Mouse (Mus musculus): ENCODE results near the gene Gm19426.
A peak's percentile ranks its signal among the peaks of the same experiment; 100 is the strongest.

Gm19426 gene

DNA sequence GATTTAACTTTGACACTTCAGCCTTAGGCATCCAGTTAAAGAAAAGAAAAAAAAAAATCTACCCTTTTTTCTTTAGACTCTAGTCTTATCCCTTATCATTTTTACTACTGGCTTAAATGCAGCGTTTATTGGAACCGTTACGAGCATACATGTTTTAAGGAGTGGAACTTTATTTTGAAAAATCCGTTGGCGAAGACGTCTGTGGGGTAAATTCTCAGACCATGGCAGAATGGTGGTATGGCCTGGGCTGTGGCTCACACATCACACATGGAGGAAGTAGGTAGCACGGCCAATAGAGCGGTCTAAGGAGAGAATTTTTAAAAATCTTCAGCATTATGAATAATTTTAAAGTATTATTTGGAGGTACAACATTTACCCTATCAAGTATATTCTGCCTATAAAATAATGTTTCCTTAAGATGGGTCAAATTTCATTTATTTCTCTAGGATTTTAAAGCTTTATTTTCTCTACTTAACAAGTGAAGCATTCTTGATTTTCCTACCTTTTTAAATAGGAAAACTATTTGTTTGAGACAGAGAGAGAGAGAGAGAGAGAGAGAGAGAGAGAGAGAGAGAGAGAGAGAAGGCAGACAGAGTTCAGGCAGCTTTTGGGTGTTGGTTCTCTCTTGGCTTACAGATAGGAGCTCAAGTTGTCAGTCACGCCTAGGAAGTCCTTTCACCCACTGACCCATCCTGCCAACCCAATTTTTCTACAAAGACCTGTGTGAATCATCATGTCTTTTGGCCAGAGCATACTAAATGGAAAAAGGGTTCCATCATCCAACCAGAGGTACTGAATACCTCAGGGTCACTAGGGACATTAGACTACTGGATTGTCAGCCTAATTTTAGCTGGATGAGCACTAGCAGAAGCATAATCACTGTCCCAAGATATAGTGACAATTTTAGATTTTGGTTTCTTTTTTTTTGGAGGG is 26.8 kb downstream of the Gm19426 start:
- no peak for DNase-seq

DNA sequence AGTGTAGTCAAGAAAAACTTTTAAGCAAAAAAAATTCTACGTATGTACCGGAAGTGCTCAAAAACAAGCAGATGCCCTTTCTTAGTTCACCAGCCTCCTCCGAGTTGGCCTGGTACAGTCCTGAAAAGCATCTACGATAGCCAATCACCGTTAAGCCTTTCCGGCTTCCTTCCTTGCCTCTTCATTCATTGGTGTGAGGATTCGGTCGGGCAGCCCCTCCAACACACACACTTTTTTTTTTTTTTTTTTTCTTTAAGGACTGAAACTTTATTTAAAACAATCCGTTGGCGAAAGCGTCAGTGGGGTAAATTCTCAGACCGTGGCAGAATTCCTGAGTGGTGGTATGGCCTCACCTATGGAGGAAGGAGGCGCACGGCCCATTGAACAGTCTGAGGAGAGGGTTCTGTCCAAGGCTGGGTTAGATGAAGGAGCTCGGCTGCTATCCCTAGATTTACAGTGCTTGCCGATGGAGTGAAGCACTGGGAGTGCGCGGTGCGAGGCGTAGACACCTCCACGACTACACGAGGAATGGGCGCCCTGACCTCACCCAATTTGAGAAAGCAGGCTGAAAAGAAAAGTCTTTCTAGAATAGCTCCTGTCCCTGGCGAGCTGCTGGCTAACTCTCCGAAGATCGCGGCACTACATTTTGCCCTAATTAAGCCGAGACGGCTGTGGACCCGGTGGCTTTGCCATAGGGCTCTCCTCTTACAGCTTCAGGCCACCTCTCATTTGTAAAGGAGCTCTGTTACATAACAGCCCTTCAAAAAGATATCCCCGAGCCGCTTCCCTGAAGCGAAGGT is 27.7 kb downstream of the Gm19426 start:
- DNase-seq: peak; percentile 68

DNA sequence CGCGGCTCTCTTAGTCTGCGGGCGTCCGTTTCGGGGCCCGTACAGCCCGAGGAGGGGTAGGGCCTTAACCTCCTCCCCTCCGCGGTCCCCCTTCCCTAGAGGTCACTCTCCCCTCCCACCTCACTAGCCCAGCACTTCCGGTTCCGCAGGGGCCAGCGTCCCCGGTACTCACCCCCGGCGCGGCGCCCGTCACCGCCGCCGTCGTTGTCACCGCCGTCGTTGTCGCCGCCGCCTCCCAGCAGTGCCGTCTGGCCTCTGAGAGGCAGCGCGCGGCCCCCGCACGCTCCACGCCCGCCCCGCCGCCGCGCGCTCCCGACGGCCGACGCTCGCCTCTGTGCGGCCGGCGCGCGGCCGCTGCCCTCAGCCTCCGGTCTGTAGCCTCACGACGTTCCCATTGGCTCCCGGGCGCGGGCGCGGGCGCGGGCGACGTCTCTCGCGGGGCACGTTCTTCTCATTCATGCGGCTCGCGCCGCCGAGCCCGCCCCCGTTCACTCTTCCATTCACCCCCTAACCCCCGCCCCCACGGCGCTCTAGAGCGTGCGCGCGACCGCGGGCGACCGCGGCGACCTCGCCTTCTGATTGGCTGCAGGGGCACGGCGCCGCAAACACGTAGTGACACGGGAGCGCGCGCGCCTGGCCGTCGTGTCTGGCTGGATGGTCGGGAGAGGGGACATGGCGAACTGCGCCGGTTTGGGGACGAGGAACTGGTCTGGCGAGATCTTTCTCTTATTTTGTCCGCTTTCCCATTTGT is 28.5 kb downstream of the Gm19426 start, which contains the start of gene Zdhhc5:
Gene Zdhhc5, minus strand, starts transcription at position 370 of the 751 bp plus-strand sequence.
- peak; percentile 99 for DNase-seq

DNA sequence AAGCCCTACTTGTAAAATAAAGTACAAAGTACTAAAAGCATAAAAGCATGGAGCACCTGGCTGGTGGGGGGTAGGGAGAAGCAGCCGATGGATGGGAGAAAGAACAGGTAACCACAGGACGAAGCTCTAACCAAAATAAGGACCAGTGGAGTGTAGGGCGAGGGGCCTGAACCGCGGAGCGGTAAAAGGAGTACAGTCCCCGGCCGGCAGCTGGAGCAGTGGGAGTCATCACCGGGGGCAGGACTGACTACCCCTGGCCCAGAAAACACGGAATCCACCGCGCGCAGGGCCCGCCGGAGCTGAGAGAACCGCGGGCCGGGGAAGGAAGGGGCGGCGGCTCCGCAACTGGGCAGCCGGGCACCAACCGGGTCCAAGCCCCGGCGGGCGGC is 29.0 kb downstream of the Gm19426 start:
- DNase-seq: no peak

DNA sequence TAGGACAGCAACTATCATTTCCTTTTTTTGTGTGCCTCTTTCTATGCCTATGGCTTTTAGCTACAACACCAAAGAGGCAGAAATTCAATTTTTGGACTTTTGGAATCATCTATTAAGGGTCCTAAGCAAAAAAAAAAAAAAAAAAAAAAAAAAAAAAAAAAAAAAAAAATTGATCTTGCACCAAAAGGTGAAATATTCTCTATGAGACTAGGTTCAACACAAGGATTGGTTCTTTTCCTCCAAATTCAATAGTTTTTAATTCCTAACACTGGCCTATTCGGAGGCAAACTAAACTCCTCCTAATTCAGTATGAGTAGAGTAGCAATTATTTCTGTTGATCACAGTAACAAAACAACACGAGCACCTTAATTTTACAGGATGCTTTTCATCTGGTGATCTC is 31.6 kb downstream of the Gm19426 start:
- no peak for DNase-seq

DNA sequence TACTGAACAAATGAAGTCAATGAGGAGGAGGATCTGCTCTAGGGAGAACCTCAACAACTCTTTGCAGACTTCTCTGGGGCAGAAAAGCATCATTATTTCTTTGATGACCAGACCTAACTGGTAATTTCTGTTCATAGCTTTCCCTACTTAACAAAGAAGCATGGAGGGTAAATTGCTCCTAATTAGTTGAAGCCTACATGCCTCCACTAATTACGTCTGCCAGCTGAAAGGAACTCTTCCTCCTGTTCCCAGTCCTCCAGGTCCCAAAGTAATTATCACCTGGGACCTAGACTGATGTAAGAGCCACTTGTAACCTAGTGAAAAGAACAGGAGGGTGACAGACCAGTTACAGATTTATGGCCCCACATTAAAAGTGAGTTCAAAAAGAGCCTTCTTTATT is 35.9 kb downstream of the Gm19426 start:
- no peak for DNase-seq

DNA sequence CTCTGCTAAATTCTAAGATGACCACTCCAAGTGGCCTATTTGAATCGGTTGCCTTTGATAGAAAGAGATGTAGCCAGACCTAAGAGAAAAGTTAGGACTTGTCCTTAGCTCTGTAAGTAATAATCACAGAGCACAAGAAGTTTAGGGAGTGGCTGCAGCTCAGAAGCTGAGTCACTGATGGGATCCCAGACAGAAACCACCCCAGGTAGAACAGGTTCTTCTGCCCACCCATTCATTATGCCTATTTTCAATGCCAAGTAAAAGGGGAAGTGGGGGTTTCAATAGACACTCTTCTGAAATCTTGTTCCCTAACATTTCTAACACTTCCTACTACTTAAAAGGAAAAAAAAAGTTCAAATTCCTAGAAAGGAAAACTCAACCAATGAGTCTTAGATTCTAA is 38.2 kb downstream of the Gm19426 start:
- DNase-seq: no peak

DNA sequence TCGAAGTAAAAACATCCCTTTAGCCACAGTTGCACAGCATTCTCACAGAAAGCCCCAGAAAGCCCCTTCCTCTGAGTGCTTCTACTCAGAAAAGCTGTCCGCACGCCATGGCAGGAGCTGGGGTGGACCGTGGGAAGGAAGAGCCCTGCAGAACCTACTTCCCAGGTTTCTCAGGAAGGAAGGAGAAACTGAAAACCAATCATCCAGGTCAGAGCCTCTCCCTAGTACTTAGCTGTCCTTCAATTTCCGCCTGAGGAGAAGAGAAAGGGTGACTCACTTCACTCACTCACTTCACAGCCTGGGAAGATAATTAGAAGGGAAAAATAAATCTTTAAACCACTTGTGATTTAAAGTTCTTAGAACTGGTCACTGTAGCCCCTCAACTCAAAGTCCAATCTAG is 39.1 kb downstream of the Gm19426 start:
- DNase-seq: no peak

DNA sequence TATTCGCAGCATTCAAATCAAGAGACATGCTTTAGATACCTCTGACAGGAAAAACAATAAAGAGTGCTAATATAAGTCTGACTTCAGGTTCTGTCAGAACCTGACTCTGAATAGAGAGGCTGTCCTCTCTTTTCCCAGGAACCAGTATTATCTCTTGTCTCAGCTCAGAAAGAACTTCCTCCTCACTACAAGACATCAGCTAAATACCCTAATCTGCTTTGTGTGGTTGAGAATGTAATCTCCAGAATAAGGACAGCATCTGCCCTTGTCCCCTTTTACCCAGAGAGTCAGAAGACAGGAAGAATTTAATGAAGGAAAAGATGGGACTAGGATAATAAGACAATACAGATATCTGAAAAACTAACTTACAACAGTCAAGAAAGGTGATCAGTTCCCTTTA is 40.0 kb downstream of the Gm19426 start:
- no peak for DNase-seq

DNA sequence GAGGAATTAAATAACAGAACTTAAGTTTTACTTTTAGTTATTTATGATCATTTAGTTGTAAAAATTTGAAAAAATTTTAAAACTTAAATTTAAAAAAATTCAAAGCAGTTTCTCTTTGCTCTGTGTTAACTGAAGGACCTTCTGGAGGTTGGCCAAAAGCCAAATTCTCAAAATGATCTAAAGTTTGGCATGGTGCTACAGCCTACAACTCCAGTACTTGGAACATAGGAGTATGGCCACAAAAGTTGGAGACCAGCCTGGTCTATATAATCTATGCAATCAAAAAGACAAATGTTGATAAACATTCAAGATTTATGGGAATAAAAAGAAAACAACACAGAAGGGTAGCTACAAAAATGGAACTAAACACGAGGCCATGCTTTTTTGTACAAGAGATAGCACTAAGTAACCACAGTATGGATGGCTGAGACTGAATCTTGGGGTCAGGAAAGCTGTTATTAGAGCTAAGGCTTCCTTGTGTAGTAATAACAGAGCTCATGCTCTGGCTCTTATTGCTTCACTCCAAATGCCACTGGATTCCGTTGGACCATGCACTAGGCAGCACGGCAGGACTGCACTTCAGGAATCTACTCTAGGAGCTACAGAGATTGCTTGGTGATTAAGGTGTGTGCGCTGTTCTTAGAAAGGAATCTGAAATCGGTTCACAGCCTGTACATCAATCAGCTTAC is 48.3 kb downstream of the Gm19426 start:
- DNase-seq: no peak

Measured in cerebellum, adult 11 months (tissue).